Mouse (Mus musculus) forebrain, postnatal 0 days (tissue): ENCODE results near the gene Anapc16. TPM values are rescaled to one million over a fixed set of nuclear protein-coding genes. Genes with fewer than 3 reads are reported as not detected.

Source experiments
- ATAC-seq: fragments of 200-750 bp; cut with Nextera tagmentation; 2 replicates; pipeline ENCODE4 v1.8.0; 2017; ENCODE audit warnings: mild to moderate bottlenecking, moderate library complexity
- DNase-seq: peaks from one replicate; pipeline ENCODE4 v3.0.0-alpha.2; 2015
- H3K27ac ChIP-seq: fragments of 300-500 bp; sonication (generic); 2 replicates; pipeline ENCODE4 v1.5.1; 2014; ENCODE audit warnings: low read depth, mild to moderate bottlenecking, antibody characterized with exemption, low read length, moderate library complexity, mixed read lengths
- H3K27me3 ChIP-seq: fragments of 300-500 bp; sonication (generic); 2 replicates; pipeline ENCODE4 v1.6.1; 2014; ENCODE audit warnings: mild to moderate bottlenecking, low read length, mixed read lengths; ENCODE audit not compliant: insufficient read depth
- H3K36me3 ChIP-seq: fragments of 300-500 bp; sonication (generic); 2 replicates; pipeline ENCODE4 v1.6.1; 2014; ENCODE audit warnings: mild to moderate bottlenecking, moderate library complexity; ENCODE audit not compliant: insufficient read depth
- H3K4me1 ChIP-seq: fragments of 300-500 bp; sonication (generic); 2 replicates; pipeline ENCODE4 v1.6.1; 2014; ENCODE audit warnings: antibody characterized with exemption; ENCODE audit not compliant: insufficient read depth
- H3K4me2 ChIP-seq: fragments of 300-500 bp; sonication (generic); 2 replicates; pipeline ENCODE4 v1.6.1; 2014; ENCODE audit warnings: low read depth, mild to moderate bottlenecking, moderate library complexity
- H3K4me3 ChIP-seq: fragments of 300-500 bp; sonication (generic); 2 replicates; pipeline ENCODE4 v1.5.1; 2014; ENCODE audit warnings: low read depth, low read length, mixed read lengths
- H3K9ac ChIP-seq: fragments of 300-500 bp; sonication (generic); 2 replicates; pipeline ENCODE4 v1.6.1; 2014; ENCODE audit warnings: mild to moderate bottlenecking
- H3K9me3 ChIP-seq: fragments of 300-500 bp; sonication (generic); 2 replicates; pipeline ENCODE4 v1.6.1; 2016; ENCODE audit warnings: low read length
- CTCF ChIP-seq: sonication (generic); IDR thresholded peaks from 2 replicates; pipeline ENCODE4 v1.5.1; 2016; ENCODE audit warnings: antibody characterized with exemption, control low read depth, low read depth
- WGBS: fragments of 180-500 bp; shearing (Covaris S2); extraction: QIAGEN DNeasy Blood & Tissue Kit; methylation state at CpG from one replicate; pipeline ENCODE4 v1.1.7; 2014; 5-methylcytosine and 5-hydroxymethylcytosine counted together
- polyA plus RNA-seq: library from polyadenylated mRNA; unstranded; fragments of >200 nt; fragmentation: Nextera tagmentation; extraction: Ambion mirVana; gene quantifications from 2 replicates; pipeline ENCODE4 v1.2.1, GENCODE M21; 2015
- total RNA-seq: library from RNA; depleted of rRNA; stranded (reverse); fragments of >200 nt; gene quantifications from 2 replicates; pipeline ENCODE4 v1.2.3, GENCODE M21; 2014

Anapc16 gene
- total and polyA plus RNA-seq, 2 experiments from 2014 or later = 115 to 117 TPM

- no peak overlapping the region for H3K9ac ChIP-seq
- H3K4me3 ChIP-seq = no peak overlapping the region
- H3K9me3 ChIP-seq = no peaks in the 10 kb centered on the region
- no peak overlapping the region for H3K4me2 ChIP-seq
- H3K4me1 ChIP-seq = peaks cover 18% of the 10 kb centered on the region; the same call in 1 of the 2 replicates
- H3K27me3 ChIP-seq = no peaks in the 10 kb centered on the region
- no peak for TF ChIP-seq CTCF
- WGBS = 38% methylated on average over 13 of the region's 13 CpGs
- H3K36me3 ChIP-seq = no peaks in the 10 kb centered on the region; the same call in 1 of the 2 replicates
- H3K27ac ChIP-seq = no peak overlapping the region
- DNase-seq = no peak
- 0 out of 2 replicates have a peak, but pooled peaks have one; percentile 7 for ATAC-seq
Observed at GRCm38 (mm10) chr10:60026759-60027395, 23.9 kb upstream of the Anapc16 start.

GRCm38 (mm10) chr10:60023751-60024150, 20.8 kb upstream of the Anapc16 start:
- H3K9me3 ChIP-seq = no peaks in the 10 kb centered on the region
- H3K4me2 ChIP-seq = no peak overlapping the region
- no peak for TF ChIP-seq CTCF
- no peak overlapping the region for H3K4me3 ChIP-seq
- DNase-seq (no peak), ATAC-seq (no peak)
- peaks cover 18% of the 10 kb centered on the region; the same call in 1 of the 2 replicates for H3K4me1 ChIP-seq
- no peaks in the 10 kb centered on the region for H3K27me3 ChIP-seq
- no peak overlapping the region for H3K9ac ChIP-seq
- 92% methylated on average over 1 of the region's 1 CpGs for WGBS
- no peaks in the 10 kb centered on the region; the same call in none of the 2 replicates for H3K36me3 ChIP-seq
- H3K27ac ChIP-seq = no peak overlapping the region

GRCm38 (mm10) chr10:60019299-60019698, 16.4 kb upstream of the Anapc16 start:
- Histone ChIP-seq H3K9ac (no peak overlapping the region), H3K9me3 (no peaks in the 10 kb centered on the region), H3K4me1 (no peaks in the 10 kb centered on the region), H3K27me3 (no peaks in the 10 kb centered on the region), H3K4me2 (no peak overlapping the region), H3K27ac (no peak overlapping the region), H3K4me3 (no peak overlapping the region), H3K36me3 (peaks cover 9% of the 10 kb centered on the region)
- TF ChIP-seq CTCF = no peak
- DNase-seq (no peak), ATAC-seq (no peak)
- 70% methylated on average over 2 of the region's 2 CpGs for WGBS

GRCm38 (mm10) chr10:60016223-60016622, 13.3 kb upstream of the Anapc16 start:
- DNase-seq = no peak
- Histone ChIP-seq H3K27ac (no peak overlapping the region), H3K9ac (no peak overlapping the region), H3K27me3 (no peaks in the 10 kb centered on the region), H3K4me2 (no peak overlapping the region), H3K9me3 (no peaks in the 10 kb centered on the region), H3K4me1 (no peaks in the 10 kb centered on the region), H3K36me3 (peaks cover 19% of the 10 kb centered on the region), H3K4me3 (no peak overlapping the region)
- ATAC-seq = no peak
- WGBS = 91% methylated on average over 6 of the region's 6 CpGs
- no peak for TF ChIP-seq CTCF

GRCm38 (mm10) chr10:60009115-60009514, 6.2 kb upstream of the Anapc16 start:
- Histone ChIP-seq H3K4me3 (no peak overlapping the region), H3K27ac (no peak overlapping the region), H3K4me1 (no peaks in the 10 kb centered on the region), H3K9ac (no peak overlapping the region), H3K36me3 (peaks cover 14% of the 10 kb centered on the region; the same call in 1 of the 2 replicates), H3K4me2 (no peak overlapping the region), H3K9me3 (no peaks in the 10 kb centered on the region), H3K27me3 (no peaks in the 10 kb centered on the region)
- DNase-seq = no peak
- 89% methylated on average over 3 of the region's 3 CpGs for WGBS
- no peak for TF ChIP-seq CTCF
- ATAC-seq = no peak

- ATAC-seq = no peak
- Histone ChIP-seq H3K36me3 (0 out of 2 replicates have a peak, but pooled peaks cover 2% of the 10 kb centered on the region), H3K9me3 (no peaks in the 10 kb centered on the region), H3K4me2 (no peak overlapping the region), H3K4me1 (peaks cover 10% of the 10 kb centered on the region; the same call in 1 of the 2 replicates), H3K27ac (no peak overlapping the region), H3K27me3 (no peaks in the 10 kb centered on the region), H3K4me3 (no peak overlapping the region), H3K9ac (no peak overlapping the region)
- no peak for DNase-seq
- TF ChIP-seq CTCF = peak; percentile 30
- WGBS = 64% methylated on average over 2 of the region's 2 CpGs
Observed at GRCm38 (mm10) chr10:60005264-60005663, 2.3 kb upstream of the Anapc16 start.

- Histone ChIP-seq H3K27ac (peak overlapping the region; percentile 99), H3K27me3 (no peaks in the 10 kb centered on the region), H3K36me3 (no peaks in the 10 kb centered on the region), H3K4me3 (peak overlapping the region; percentile 88), H3K9ac (peak overlapping the region; percentile 58), H3K4me1 (peaks cover 10% of the 10 kb centered on the region; the same call in 1 of the 2 replicates), H3K9me3 (no peaks in the 10 kb centered on the region), H3K4me2 (peak overlapping the region; percentile 59)
- TF ChIP-seq CTCF = no peak
- no peak for DNase-seq
- no peak for ATAC-seq
- whole genome bisulfite sequencing = 69% methylated on average over 9 of the region's 9 CpGs
Observed at GRCm38 (mm10) chr10:60003847-60004246, 912 bp upstream of the Anapc16 start.
